Mouse (Mus musculus) gastrocnemius, postnatal 25 days (tissue): Measurements from ENCODE around the gene Plod3. TPM values are rescaled to one million over a fixed set of nuclear protein-coding genes. Genes with fewer than 3 reads are reported as not detected.

Experiments used
- DNase-seq: peaks from one replicate; pipeline ENCODE4 v3.0.0; 2022
- microRNA-seq, 2 experiments: library from miRNA; unstranded; fragments of <30 nt; microRNA quantifications; one replicate each; pipeline ENCODE4 v1.2.0; 2021; ENCODE audit warnings: borderline replicate concordance in 2 of 2
- total RNA-seq, 2 experiments: library from RNA; stranded (reverse); gene quantifications; 1 replicate in 1 of 2; 2 replicates in 1 of 2; pipeline ENCODE4 v1.2.3; 2021

The Plod3 gene
- total RNA-seq, 2 experiments from 2014 or later, result 20.9 to 23.6 TPM

DNA sequence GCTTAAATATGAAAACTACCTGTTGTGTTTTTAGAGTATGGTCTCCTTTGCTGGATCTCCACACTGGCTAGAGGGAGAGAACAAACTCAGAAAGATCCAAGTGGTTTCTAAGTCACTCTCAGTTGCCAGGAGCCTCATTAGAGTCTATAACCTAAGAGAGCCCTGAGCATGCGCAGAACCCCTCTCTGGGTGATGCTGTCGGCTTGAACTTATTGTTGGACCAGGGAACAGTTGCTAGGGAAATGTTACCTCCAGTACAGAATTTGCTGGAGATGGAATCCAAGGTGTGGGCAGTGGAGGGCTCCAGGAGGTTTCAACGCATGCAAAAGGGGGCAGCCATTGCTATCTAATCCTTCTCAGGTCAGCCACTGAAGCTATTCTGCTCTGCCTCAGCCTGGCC is 37.5 kb downstream of the Plod3 start:
- DNase-seq, result no peak

DNA sequence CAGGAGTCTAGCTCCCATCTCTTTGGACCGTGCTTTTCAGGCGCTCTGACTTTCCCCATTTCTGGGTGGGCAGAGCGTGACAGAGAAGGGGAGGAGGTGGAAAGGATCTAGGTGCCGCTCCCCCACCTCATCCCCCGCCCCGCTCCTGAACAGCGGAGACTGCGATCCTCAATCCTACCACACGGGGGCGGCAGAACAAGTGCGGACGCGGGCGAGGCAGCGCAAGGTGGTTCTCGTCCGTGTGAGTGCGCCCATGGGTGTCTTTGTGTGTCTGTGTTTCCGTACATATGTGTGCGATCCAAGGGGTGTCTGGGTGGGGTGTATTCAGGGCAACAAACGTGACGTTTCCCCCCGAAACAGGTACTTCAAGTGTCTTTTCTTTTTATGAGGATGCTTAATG is 38.3 kb downstream of the Plod3 start:
- peak; percentile 40 for DNase-seq

DNA sequence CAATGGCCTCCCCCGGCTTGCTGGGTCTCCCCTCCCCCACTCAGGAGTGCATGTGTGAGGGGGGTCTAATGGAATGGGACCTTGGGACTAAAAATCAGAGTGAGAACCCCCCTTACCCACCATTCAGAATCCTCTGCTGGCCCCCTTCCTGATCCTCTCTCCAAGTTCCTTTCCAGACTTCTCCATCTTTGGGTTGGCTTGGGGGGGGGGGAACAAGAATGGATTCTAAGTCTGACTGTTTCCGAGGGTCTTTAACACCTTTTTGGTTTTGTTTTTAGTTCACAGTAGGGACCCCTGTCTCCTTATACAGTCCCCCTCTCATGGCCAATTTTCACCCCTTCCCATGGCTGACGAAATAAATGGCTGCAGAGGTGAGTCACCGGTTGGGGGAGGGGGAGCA is 39.3 kb downstream of the Plod3 start, which contains the start of gene Vgf:
TSS of gene Vgf (plus strand) at position 301 of the 400 bp plus-strand sequence.
- no peak for DNase-seq

GRCm38 (mm10) chr5:137028561-137029272 is 41.9 kb downstream of the Plod3 start:
- DNase-seq, result no peak

DNA sequence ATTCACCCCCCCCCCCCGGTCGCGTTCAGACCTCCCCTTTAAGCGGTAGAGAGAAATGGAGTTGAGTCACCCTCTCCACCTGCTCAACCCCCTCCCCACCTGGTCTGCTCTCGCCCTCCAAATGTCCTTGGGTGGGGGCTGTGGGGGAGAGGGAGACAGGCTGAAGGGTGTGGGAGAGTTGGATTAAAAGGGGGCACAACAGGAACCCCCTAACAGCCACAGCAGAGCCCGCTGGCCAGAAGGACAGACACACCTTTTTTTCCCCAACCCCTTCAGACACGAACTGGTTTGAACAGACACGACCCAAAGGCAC is 42.4 kb downstream of the Plod3 start:
- no peak for DNase-seq

GRCm38 (mm10) chr5:137029643-137030415 is 43.0 kb downstream of the Plod3 start:
- peak; percentile 88 for DNase-seq

- DNase-seq, result no peak
Observed at GRCm38 (mm10) chr5:137030416-137030810, 43.6 kb downstream of the Plod3 start.

- DNase-seq, result no peak
Observed at GRCm38 (mm10) chr5:137031076-137032032, 44.5 kb downstream of the Plod3 start.

- no peak for DNase-seq
Observed at GRCm38 (mm10) chr5:137032033-137032421, 45.2 kb downstream of the Plod3 start.

DNA sequence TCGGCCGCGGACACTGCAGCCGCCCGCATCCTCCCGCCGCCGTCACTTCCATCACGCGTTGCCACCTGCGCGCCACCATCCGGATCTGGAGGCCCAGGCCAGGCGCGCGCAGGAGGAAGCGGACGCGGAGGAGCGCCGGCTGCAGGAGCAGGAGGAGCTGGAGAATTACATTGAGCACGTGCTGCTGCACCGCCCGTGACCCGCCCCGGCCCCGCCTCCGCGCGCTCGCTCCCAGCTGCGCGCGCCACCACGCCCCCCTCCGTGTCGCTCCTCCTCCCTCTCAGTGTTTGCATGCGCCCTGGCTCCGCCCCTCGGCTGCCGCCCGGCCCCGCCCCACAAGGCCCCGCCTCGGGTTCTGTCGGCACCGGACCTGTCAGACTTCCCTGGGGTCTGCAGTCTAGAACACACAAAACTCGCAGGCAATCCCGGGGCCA is 45.8 kb downstream of the Plod3 start:
- peak; percentile 86 for DNase-seq

- DNase-seq, result no peak
Observed at GRCm38 (mm10) chr5:137036211-137036610, 49.4 kb downstream of the Plod3 start.

DNA sequence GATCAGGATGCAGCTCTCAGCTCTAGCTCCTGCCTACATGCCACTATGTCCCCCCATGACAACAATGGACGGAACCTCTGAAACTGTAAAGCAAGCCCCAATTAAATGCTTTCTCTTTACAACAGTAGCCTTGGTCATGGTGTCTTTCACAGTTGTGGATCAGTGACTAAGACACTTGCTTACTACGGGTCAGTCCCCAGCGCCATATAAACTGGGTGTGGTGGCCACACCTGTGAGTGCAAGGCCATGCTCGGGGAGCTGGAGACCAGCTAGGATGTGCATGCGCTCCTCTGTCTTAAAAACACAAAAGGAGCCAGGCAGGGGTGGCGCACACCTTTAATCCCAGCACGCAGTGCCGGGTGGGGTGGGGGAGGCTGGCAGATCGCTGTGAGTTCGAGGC is 52.6 kb downstream of the Plod3 start:
- no peak for DNase-seq

DNA sequence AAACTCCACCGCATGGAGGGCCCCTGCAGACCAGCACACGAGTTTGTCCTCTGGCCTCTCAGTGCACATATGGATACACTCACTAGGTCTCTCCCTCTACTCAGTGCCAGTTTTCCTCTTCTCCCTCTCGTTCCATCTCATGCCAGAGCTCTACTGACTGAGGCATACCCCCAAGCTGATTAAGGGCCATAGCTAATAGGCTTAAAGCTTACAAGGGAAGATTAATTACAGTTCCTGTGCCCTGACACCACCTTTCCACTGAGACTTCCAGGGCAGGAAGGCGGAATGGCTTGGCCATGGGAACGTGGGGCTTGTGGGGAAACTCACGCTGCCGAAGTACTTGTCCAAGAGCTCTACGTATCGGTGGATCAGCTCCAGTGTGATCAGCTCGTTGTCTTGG is 54.6 kb downstream of the Plod3 start:
- no peak for DNase-seq

- DNase-seq, result no peak
Observed at GRCm38 (mm10) chr5:137043997-137044396, 57.2 kb downstream of the Plod3 start.

DNA sequence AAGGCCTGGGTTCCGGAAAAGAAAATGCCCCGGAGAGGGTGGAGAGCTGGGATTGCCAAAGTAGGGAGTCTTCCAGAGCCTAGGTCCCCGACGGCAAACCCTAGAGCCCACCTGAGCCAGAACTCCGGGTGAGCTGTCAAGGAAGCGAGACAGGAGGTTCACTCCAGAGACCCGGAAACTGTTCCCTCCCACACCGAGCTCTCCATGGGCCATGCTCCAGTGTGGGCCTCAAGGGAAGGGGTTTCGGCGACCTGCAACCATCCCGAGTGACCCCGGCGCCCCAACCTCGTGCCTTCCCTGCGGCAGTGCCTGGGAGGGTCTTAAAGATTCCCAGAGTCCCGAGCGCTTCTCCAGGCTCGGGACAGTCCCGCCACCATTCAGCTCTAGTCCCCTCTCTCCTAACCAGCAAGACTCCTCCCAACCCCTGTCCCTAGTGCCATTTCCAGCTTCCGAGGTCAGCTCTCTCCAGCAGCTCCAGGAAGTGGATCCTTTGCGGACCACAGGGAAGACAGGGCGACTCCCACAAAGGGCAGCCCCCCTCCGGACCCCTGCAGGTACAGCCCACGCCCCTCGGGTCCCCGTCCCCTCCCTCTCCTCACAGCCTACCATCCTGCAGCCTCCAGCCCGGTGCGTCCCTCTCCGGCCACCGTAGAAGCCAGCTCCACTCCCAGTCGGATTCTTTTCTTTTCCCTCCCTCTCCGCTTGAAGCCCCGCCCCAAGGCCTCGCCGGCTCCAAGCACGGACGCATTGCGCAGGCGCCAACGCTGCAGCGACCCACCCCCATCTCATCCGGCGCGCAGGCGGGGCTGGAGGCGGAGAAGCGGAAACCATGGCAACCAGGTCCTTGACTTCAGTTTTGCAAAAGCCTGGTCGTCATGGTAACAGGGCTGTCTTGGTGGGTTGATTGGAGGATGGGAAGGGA is 58.8 kb downstream of the Plod3 start, which contains the start of gene Ap1s1:
TSS of gene Ap1s1 (minus strand) at position 734 of the 922 bp plus-strand sequence.
- DNase-seq, result peak; percentile 94

Small RNA genes lying within 50 kb of the gene (microRNA-seq; reads per million reads assigned to microRNA genes)
- gene Mir702, result 3.7 to 4.8 reads per million in 2 experiments

Other genes starting within 250 kb of the Plod3 start
- gene Col26a1, start 103.8 kb upstream of the Plod3 start, total RNA-seq, result 1 to 10 TPM; 4.9 to 5.7 TPM
- gene Ift22, start 78.9 kb upstream of the Plod3 start, total RNA-seq, result 1 to 10 TPM; 5.6 to 6.9 TPM
- 100 to 1,000 TPM; 159 to 164 TPM for gene Fis1, start 33.7 kb upstream of the Plod3 start, total RNA-seq
- 1 to 10 TPM in 1 of 2 experiments, under 1 TPM in 1; 0.67 to 3.3 TPM for gene Cldn15, start 20.4 kb upstream of the Plod3 start, total RNA-seq
- gene Znhit1, start 1.0 kb downstream of the Plod3 start, total RNA-seq, result 10 to 100 TPM; 61.4 to 70.4 TPM
- gene Vgf, start 39.4 kb downstream of the Plod3 start, total RNA-seq, result not detected
- 10 to 100 TPM; 13.5 to 23.4 TPM for gene Ap1s1, start 59.1 kb downstream of the Plod3 start, total RNA-seq
- gene Serpine1, start 85.2 kb downstream of the Plod3 start, total RNA-seq, result 1 to 10 TPM; 1.3 to 4.9 TPM
- gene Trim56, start 129.2 kb downstream of the Plod3 start, total RNA-seq, result 1 to 10 TPM; 7.4 TPM
- gene Muc3, start 162.3 kb downstream of the Plod3 start, total RNA-seq, result not detected
- under 1 TPM; 0.15 to 0.27 TPM for gene Muc3a, start 225.4 kb downstream of the Plod3 start, total RNA-seq